Mouse (Mus musculus): ENCODE data around the gene Jam3.
A peak's percentile ranks its signal among the peaks of the same experiment; 100 is the strongest.
"Not testable (repeated sequence)": the region's sequence is repeated elsewhere in the genome, so short reads cannot be mapped to it uniquely, and the experiment has no call there.

The Jam3 gene

GRCm38 (mm10) chr9:27166981-27167380 is 11.8 kb upstream of the Jam3 start:
- no peak for DNase-seq

DNA sequence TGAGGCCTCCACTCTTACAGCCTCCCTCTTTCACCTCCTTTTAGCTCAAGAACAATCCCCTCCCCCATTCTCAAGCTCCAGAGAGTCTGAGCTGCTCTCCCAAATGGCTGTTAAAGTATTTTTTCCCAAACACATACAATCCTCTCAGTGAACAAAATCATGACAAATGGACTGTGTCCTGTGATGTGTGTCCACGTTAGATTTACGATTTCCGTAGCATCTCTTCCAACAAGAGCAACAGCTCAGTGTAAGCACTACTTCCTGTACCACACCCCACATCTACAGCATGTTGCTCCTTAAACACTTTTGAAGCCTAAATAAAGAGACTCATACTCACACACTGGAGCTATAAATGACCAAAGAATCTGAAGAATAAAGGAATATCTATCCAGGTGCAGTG is 10.4 kb upstream of the Jam3 start:
- DNase-seq = no peak

DNA sequence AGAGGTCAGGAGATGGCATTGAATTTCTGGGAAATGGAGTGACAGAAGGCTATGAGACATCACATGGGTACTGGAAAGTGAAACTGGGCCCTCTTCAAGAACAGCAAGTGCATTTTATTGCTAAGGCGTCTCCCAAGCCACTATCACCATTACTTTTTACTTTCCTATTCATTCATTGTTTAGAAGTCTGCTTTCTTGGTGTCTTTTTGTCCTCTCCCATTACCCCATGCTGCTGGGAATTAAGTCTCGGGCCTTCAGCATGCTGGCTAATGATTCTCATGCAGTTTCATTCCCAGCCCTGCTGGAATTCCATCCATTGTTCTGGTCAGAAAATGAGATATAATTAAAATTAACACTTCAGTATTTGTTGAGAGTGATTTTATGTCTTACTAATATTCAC is 9.7 kb upstream of the Jam3 start:
- DNase-seq = no peak

DNA sequence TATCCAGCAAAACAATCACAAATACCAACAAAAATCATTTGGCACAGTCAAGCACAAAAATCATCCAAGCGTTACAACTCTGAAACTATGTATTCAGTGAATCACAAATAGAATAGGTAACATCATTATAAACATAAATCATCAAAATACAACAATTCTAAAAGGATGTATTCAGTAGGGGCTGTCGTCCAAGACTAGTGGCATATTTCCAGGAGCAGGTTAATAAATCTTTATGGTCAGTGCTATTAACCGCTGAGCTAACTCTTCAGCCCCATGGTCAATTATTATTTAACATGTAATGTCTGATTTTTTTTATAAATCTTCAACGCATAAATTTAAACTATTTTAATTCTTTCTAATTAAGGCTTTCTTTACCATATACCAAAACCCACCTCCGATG is 8.4 kb upstream of the Jam3 start:
- DNase-seq = not testable (repeated sequence)

- DNase-seq = no peak
Measured at GRCm38 (mm10) chr9:27153861-27154260, 1.4 kb downstream of the Jam3 start.

DNA sequence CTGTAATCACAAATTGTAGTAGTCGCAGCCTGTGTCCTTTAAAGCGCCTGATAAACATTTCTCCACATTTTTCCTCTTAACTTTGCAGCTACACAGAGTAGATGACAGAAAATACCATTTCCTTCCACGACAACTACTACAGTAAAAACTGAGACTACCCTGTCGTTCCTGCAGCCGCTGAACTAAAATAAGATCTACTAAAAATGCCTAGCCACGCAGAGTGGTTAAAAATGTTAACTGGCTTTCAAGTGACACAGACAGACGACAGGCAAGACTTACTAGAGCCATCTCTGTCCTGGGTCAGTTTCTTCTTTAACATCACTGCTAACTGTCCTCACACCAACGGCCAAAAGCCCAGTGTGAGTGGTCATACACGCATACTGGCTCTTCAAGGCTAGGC is 5.4 kb downstream of the Jam3 start:
- no peak for DNase-seq

- DNase-seq = peak; percentile 35
Measured at GRCm38 (mm10) chr9:27148631-27149471, 6.4 kb downstream of the Jam3 start.

DNA sequence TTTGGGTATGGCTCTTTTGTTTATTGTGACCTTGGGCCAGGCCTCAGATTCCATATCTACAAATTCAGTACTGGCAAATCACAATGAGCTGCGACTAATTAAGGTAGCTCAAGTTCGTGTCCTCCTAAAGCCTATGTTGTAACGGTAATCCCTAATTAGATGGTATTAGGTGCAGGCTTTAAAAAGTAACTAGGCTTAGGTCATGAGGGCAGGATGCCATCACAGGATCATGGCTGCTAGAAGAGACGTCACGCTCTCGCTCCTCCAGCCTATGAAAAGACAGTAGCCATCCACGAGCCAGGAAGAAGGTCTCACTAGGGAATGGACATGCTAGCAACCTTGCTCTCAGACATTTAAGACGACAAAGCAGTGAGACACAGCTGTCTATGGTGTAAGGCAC is 7.3 kb downstream of the Jam3 start:
- DNase-seq = no peak

DNA sequence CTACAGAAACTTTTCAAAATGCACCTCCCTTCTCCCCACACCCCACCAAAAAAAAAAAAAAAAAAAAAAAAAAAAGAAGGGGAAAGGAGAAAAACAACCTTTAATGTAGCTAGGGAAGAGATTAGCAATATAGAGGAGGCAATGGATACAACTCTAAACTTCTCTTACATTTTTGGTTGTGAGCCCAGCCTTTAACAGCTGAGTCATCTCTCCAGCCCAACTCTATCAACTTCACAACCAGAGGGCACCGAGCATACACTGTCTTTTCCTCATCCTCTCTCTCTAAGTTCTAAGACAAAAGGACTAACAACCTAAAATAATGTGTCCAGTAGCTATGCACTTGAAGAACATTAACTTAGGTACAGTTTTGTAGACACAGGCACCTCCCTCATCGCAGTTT is 8.4 kb downstream of the Jam3 start:
- DNase-seq = no peak

DNA sequence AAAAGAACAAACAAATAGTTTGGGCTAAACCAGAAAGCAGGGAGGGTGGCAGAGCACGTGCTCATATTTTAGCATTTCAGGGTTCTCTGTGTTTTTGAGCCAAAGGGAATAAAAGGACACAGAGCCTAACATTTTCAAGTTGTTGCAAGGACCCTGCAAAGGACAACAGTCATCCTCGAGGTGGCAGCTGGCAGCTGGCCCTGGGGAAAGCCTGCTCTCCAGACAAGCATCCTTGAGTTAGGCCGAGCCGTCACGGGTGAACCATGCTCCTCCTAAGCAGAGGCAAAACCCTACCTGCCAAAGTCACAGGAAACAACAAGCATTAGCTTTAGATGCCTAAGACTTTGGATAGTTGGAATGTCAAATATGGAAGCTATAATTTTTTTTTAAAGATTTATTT is 10.2 kb downstream of the Jam3 start:
- DNase-seq = no peak

DNA sequence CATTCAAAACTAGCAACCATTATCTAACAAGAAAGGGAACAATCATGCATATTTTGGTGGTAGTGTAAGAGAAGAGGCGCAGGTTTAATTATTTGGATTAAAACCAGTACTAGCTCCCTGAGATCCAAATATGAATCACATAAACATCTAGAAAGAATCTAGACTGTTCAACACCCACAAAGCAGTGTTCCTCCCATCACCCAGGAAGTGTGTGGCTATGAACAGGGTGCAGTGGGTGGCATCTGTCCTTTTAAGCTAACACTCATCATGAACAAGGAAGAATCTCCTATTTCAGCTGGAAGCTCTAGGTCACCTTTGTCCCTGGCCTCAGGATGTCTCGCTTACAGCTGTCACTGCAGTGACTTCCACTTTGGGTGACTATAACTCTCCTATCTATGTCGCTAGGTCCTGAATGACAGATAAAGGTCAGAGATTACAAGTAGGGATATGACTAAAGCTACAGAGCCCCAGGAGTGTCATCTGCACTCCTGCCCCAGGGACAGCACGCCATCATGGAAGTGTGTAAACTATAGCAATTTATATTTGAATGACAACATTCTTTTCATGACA is 10.9 kb downstream of the Jam3 start:
- DNase-seq = no peak

- no peak for DNase-seq
Measured at GRCm38 (mm10) chr9:27140432-27141065, 14.7 kb downstream of the Jam3 start.

GRCm38 (mm10) chr9:27136651-27137050 is 18.6 kb downstream of the Jam3 start:
- DNase-seq = no peak

- no peak for DNase-seq
Measured at GRCm38 (mm10) chr9:27135372-27135771, 19.8 kb downstream of the Jam3 start.

GRCm38 (mm10) chr9:27134410-27134809 is 20.8 kb downstream of the Jam3 start:
- DNase-seq = peak; percentile 78 to 79

DNA sequence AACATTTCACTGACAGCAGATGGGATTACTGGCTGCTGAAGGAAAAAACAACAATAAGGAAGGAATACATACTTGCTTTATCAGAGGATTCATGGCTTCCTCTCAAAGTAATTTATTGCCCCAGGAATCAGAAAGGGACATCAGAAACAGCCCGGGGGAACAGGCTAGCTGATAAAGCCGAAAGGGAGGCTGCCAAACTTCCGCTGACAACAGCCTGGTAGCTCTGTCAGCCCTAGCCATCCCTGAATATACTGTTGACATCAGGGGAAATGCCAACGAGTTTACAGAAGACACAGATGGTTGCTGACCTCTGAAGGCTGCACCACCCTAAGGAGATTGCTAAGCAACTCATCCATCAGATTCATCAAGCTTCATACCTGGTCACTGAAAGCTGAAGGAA is 26.6 kb downstream of the Jam3 start:
- DNase-seq = no peak

- DNase-seq = no peak
Measured at GRCm38 (mm10) chr9:27126543-27126942, 28.7 kb downstream of the Jam3 start.

DNA sequence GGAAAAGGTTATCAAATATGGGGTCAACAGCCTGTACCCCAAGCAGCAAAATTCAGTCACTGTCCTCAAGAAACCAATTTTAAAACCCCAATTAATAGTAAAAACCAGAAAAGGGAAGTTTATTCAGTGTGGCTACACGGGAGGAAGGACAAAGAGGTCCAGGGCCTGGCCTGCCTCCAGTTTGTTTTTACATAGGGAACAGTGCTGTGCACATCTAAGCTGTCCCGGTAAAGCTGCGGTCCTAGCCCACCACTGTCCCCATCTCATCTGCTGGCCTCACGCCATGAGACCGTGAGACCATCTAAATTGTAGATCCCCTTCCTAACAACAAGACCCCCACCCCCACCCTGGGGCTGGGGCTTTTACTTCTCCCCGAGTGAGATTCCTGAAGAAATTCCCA is 29.8 kb downstream of the Jam3 start:
- DNase-seq = no peak

- no peak for DNase-seq
Measured at GRCm38 (mm10) chr9:27123947-27124346, 31.3 kb downstream of the Jam3 start.

DNA sequence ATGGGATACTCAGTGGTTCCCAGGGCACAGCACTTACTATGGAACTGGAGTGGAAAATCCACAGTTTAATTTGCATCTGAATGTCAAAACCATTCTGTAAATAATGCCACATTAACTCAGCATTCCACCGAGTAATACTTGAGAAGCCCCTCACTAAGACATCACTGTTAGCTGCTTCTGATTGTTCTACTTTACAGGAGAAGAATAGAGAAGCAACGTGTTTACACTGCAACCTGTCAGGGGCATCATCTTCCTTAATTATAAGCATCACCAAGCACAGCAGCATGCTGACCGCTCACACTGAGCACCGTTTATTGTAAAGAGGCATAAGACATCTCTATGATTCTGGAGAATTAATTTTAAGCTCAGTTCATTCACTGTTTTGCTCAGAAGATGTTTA is 32.3 kb downstream of the Jam3 start:
- DNase-seq = no peak

DNA sequence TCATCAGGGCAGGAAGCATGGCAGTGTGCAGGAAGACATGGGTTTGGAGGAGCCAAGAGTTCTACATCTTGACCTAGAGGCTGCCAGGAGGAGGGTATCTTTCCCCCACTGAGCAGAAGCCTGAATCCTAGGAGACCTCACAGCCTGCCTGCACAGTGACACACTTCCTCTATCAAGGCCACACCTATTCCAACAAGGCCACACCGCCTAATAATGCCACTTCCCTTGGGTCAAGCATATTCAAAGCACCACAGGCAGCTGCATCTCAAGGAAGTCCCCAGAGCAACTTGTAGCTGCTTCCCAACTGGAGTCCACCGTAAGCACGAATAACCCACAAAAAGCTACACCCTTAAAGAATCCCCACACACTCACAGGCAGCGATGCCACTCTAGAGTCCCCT is 33.1 kb downstream of the Jam3 start:
- no peak for DNase-seq

GRCm38 (mm10) chr9:27121254-27121653 is 34.0 kb downstream of the Jam3 start:
- no peak for DNase-seq

GRCm38 (mm10) chr9:27111756-27112155 is 43.5 kb downstream of the Jam3 start:
- no peak for DNase-seq

DNA sequence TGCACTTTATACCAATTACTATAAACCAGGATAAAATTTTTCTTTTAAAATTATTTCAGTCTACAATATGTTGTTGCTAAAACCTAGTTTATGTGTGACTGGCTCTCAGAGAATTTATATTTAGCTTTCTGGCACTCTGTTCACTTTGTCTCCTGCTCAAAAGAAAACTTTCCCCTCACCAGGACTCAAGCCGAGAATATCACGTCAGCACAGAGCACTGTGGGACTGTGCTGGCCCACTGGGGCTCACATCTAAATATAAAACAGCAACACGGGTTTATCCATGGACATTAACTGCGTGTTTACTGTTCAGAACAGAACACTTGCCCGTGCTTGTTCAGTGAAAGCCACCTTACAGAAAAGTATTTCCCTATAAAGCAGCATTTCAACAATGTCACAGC is 44.5 kb downstream of the Jam3 start:
- no peak for DNase-seq

All from cerebellum, postnatal 14 days (tissue).